Mouse (Mus musculus): ENCODE measurements around the gene Gm10974. TPM values are rescaled to one million over a fixed set of nuclear protein-coding genes. Genes with fewer than 3 reads are reported as not detected.

Gm10974 gene
- total and polyA plus RNA-seq, 3 experiments = not detected

- no peaks in the 10 kb centered on the region for H3K79me2 ChIP-seq (replicated peaks; ENCODE audit: control insufficient read depth, insufficient read depth, low read length)
- intact Hi-C loops (cut with DNase I) = no loop called here
- WGBS = 47% methylated on average over 10 of the region's 10 CpGs
- no peak for DNase-seq
- H3K4me3 ChIP-seq = no peak overlapping the region
- peaks cover 13% of the 10 kb centered on the region for H3K4me1 ChIP-seq (ENCODE audit: control insufficient read depth, insufficient read depth, low read length)
- no peak for TF ChIP-seq CTCF (IDR thresholded peaks at IDR 0.05)
- TF ChIP-seq POLR2A (IDR thresholded peaks at IDR 0.05; ENCODE audit: insufficient read depth, low read depth, low read length) = no peak
- no peak for TF ChIP-seq EP300 (IDR thresholded peaks at IDR 0.05; ENCODE audit: insufficient read depth, low read depth, low read length)
- no peaks in the 10 kb centered on the region for H3K27me3 ChIP-seq (ENCODE audit: control insufficient read depth, insufficient read depth, low read length)
- H3K9ac ChIP-seq (ENCODE audit: low read depth, low read length) = no peak overlapping the region
- no peak overlapping the region for H3K27ac ChIP-seq
- no peaks in the 10 kb centered on the region for H3K36me3 ChIP-seq (ENCODE audit: control insufficient read depth, insufficient read depth, low read length)
Observed at GRCm38 (mm10) chr7:66404141-66404540, 38.4 kb downstream of the Gm10974 start.

- H3K79me2 ChIP-seq (replicated peaks; ENCODE audit: control insufficient read depth, insufficient read depth, low read length) = no peaks in the 10 kb centered on the region
- no peak for DNase-seq
- no peaks in the 10 kb centered on the region for H3K27me3 ChIP-seq (ENCODE audit: control insufficient read depth, insufficient read depth, low read length)
- H3K4me3 ChIP-seq = no peak overlapping the region
- peaks cover 13% of the 10 kb centered on the region for H3K4me1 ChIP-seq (ENCODE audit: control insufficient read depth, insufficient read depth, low read length)
- TF ChIP-seq CTCF (IDR thresholded peaks at IDR 0.05) (no peak), POLR2A (IDR thresholded peaks at IDR 0.05; ENCODE audit: insufficient read depth, low read depth, low read length) (no peak), EP300 (IDR thresholded peaks at IDR 0.05; ENCODE audit: insufficient read depth, low read depth, low read length) (no peak)
- H3K9ac ChIP-seq (ENCODE audit: low read depth, low read length) = no peak overlapping the region
- H3K27ac ChIP-seq = no peak overlapping the region
- H3K36me3 ChIP-seq (ENCODE audit: control insufficient read depth, insufficient read depth, low read length) = no peaks in the 10 kb centered on the region
- intact Hi-C loops (cut with DNase I) = no loop called here
- 55% methylated on average over 4 of the region's 4 CpGs for WGBS
Observed at GRCm38 (mm10) chr7:66404802-66405201, 39.1 kb downstream of the Gm10974 start.

GRCm38 (mm10) chr7:66405541-66405940 lies 39.8 kb downstream of the Gm10974 start:
- no peaks in the 10 kb centered on the region for H3K79me2 ChIP-seq (replicated peaks; ENCODE audit: control insufficient read depth, insufficient read depth, low read length)
- no peak overlapping the region for H3K9ac ChIP-seq (ENCODE audit: low read depth, low read length)
- H3K4me3 ChIP-seq = no peak overlapping the region
- no peak for DNase-seq
- H3K4me1 ChIP-seq (ENCODE audit: control insufficient read depth, insufficient read depth, low read length) = peaks cover 13% of the 10 kb centered on the region
- H3K36me3 ChIP-seq (ENCODE audit: control insufficient read depth, insufficient read depth, low read length) = no peaks in the 10 kb centered on the region
- intact Hi-C loops (cut with DNase I) = no loop called here
- H3K27me3 ChIP-seq (ENCODE audit: control insufficient read depth, insufficient read depth, low read length) = no peaks in the 10 kb centered on the region
- TF ChIP-seq POLR2A (IDR thresholded peaks at IDR 0.05; ENCODE audit: insufficient read depth, low read depth, low read length) = no peak
- TF ChIP-seq CTCF (IDR thresholded peaks at IDR 0.05) = no peak
- no peak for TF ChIP-seq EP300 (IDR thresholded peaks at IDR 0.05; ENCODE audit: insufficient read depth, low read depth, low read length)
- H3K27ac ChIP-seq = peak overlapping the region; percentile 31; the same call in 1 of the 2 replicates
- WGBS = 29% methylated on average over 11 of the region's 11 CpGs

- DNase-seq = peak; percentile 34 to 39
- Histone ChIP-seq H3K79me2 (replicated peaks; ENCODE audit: control insufficient read depth, insufficient read depth, low read length) (no peaks in the 10 kb centered on the region), H3K27ac (peak overlapping the region; percentile 31; the same call in 1 of the 2 replicates), H3K27me3 (ENCODE audit: control insufficient read depth, insufficient read depth, low read length) (no peaks in the 10 kb centered on the region), H3K36me3 (ENCODE audit: control insufficient read depth, insufficient read depth, low read length) (no peaks in the 10 kb centered on the region), H3K4me3 (no peak overlapping the region), H3K9ac (ENCODE audit: low read depth, low read length) (no peak overlapping the region), H3K4me1 (ENCODE audit: control insufficient read depth, insufficient read depth, low read length) (peaks cover 13% of the 10 kb centered on the region)
- WGBS = 36% methylated on average over 13 of the region's 13 CpGs
- TF ChIP-seq EP300 (IDR thresholded peaks at IDR 0.05; ENCODE audit: insufficient read depth, low read depth, low read length) (no peak), POLR2A (IDR thresholded peaks at IDR 0.05; ENCODE audit: insufficient read depth, low read depth, low read length) (no peak), CTCF (IDR thresholded peaks at IDR 0.05) (no peak)
- intact Hi-C loops (cut with DNase I) = no loop called here
Observed at GRCm38 (mm10) chr7:66405951-66406721, 40.4 kb downstream of the Gm10974 start.

GRCm38 (mm10) chr7:66406971-66407370 lies 41.3 kb downstream of the Gm10974 start:
- no peak for TF ChIP-seq EP300 (IDR thresholded peaks at IDR 0.05; ENCODE audit: insufficient read depth, low read depth, low read length)
- TF ChIP-seq POLR2A (IDR thresholded peaks at IDR 0.05; ENCODE audit: insufficient read depth, low read depth, low read length) = no peak
- no peak for TF ChIP-seq CTCF (IDR thresholded peaks at IDR 0.05)
- no peak for DNase-seq
- intact Hi-C loops (cut with DNase I) = no loop called here
- 67% methylated on average over 8 of the region's 8 CpGs for WGBS
- Histone ChIP-seq H3K36me3 (ENCODE audit: control insufficient read depth, insufficient read depth, low read length) (no peaks in the 10 kb centered on the region), H3K27me3 (ENCODE audit: control insufficient read depth, insufficient read depth, low read length) (no peaks in the 10 kb centered on the region), H3K4me1 (ENCODE audit: control insufficient read depth, insufficient read depth, low read length) (peaks cover 13% of the 10 kb centered on the region), H3K27ac (no peak overlapping the region), H3K9ac (ENCODE audit: low read depth, low read length) (no peak overlapping the region), H3K4me3 (no peak overlapping the region), H3K79me2 (replicated peaks; ENCODE audit: control insufficient read depth, insufficient read depth, low read length) (no peaks in the 10 kb centered on the region)

GRCm38 (mm10) chr7:66409433-66409832 lies 43.7 kb downstream of the Gm10974 start:
- Histone ChIP-seq H3K27me3 (ENCODE audit: control insufficient read depth, insufficient read depth, low read length) (no peaks in the 10 kb centered on the region), H3K4me1 (ENCODE audit: control insufficient read depth, insufficient read depth, low read length) (peaks cover 13% of the 10 kb centered on the region), H3K4me3 (no peak overlapping the region), H3K27ac (no peak overlapping the region), H3K79me2 (replicated peaks; ENCODE audit: control insufficient read depth, insufficient read depth, low read length) (no peaks in the 10 kb centered on the region), H3K36me3 (ENCODE audit: control insufficient read depth, insufficient read depth, low read length) (no peaks in the 10 kb centered on the region), H3K9ac (ENCODE audit: low read depth, low read length) (no peak overlapping the region)
- no peak for DNase-seq
- peak; percentile 57 for TF ChIP-seq CTCF (IDR thresholded peaks at IDR 0.05)
- TF ChIP-seq POLR2A (IDR thresholded peaks at IDR 0.05; ENCODE audit: insufficient read depth, low read depth, low read length) = no peak
- intact Hi-C loops (cut with DNase I) = no loop called here
- WGBS = 68% methylated on average over 6 of the region's 6 CpGs
